Mouse (Mus musculus) embryonic facial prominence, embryonic 13.5 days (tissue): ENCODE measurements around the gene 1700102P08Rik. TPM values are rescaled to one million over a fixed set of nuclear protein-coding genes. Genes with fewer than 3 reads are reported as not detected.
A peak's percentile ranks its signal among the peaks of the same experiment; 100 is the strongest.

Experiments
- ATAC-seq: fragments of 200-750 bp; cut with Nextera tagmentation; 2 replicates; pipeline ENCODE4 v1.8.0; 2017; ENCODE audit warnings: low read depth; ENCODE audit not compliant: insufficient number of reproducible peaks, insufficient read depth, low FRiP score, low TSS enrichment
- H3K27ac ChIP-seq: fragments of 300-500 bp; sonication (generic); 2 replicates; pipeline ENCODE4 v1.5.1; 2015; ENCODE audit warnings: moderate library complexity, mild to moderate bottlenecking, inconsistent platforms
- H3K27me3 ChIP-seq: fragments of 300-500 bp; sonication (generic); 2 replicates; pipeline ENCODE4 v1.6.1; 2015; ENCODE audit warnings: mild to moderate bottlenecking, inconsistent platforms
- H3K36me3 ChIP-seq: fragments of 300-500 bp; sonication (generic); 2 replicates; pipeline ENCODE4 v1.6.1; 2015; ENCODE audit warnings: mild to moderate bottlenecking, inconsistent platforms
- H3K4me1 ChIP-seq: fragments of 300-500 bp; sonication (generic); 2 replicates; pipeline ENCODE4 v1.6.1; 2015; ENCODE audit warnings: inconsistent platforms
- H3K4me2 ChIP-seq: fragments of 300-500 bp; sonication (generic); 2 replicates; pipeline ENCODE4 v1.6.1; 2015; ENCODE audit warnings: moderate library complexity, mild to moderate bottlenecking, inconsistent platforms
- H3K4me3 ChIP-seq: fragments of 300-500 bp; sonication (generic); 2 replicates; pipeline ENCODE4 v1.5.1; 2015; ENCODE audit warnings: mild to moderate bottlenecking, inconsistent platforms
- H3K9ac ChIP-seq: fragments of 300-500 bp; sonication (generic); 2 replicates; pipeline ENCODE4 v1.6.1; 2015; ENCODE audit warnings: mild to moderate bottlenecking, inconsistent platforms
- H3K9me3 ChIP-seq: fragments of 300-500 bp; sonication (generic); 2 replicates; pipeline ENCODE4 v1.6.1; 2016; ENCODE audit warnings: inconsistent platforms
- WGBS: fragments of 180-500 bp; shearing (Covaris S2); methylation state at CpG from one replicate; pipeline ENCODE4 v1.1.7; 2015; ENCODE audit warnings: mixed read lengths; 5-methylcytosine and 5-hydroxymethylcytosine counted together
- polyA plus RNA-seq: library from polyadenylated mRNA; unstranded; fragments of >200 nt; fragmentation: Nextera tagmentation; extraction: Ambion mirVana; gene quantifications from 2 replicates; pipeline ENCODE4 v1.2.1, GENCODE M21; 2015

Gene 1700102P08Rik
- polyA plus RNA-seq, 1 experiment from 2014 or later, result 1.1 TPM

DNA sequence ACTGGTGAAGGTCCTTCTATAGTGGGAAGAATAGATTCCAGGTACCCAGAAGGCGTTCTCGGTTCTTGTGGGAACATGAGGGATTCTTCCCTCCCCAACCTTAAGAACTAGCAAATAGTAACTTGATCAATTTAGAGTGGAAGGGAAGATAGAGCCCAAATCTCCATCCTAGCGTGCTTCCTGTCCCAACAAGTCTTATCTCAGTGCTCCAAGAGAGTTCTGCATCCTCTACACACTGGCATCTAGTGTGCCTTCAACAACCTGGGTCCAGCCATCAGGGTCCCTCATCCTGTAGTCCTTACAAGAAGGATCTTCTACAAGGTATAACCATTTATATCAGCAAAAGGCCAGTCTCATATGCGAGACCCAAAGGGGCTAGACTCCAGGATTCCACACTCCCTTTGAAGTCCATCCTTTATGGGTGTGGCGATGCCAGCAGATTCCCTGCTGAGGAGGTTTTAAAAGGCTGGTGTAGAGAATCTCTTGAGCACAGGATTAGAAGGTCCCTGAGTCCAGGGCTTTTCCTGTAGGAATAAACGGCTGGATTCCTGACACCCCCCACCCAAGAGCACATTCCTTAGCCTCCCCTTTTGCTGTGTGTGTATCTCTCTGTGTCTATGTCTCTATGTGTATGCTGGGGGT lies 59.0 kb downstream of the 1700102P08Rik start:
- H3K27me3 ChIP-seq, result no peaks in the 10 kb centered on the region
- H3K9ac ChIP-seq, result peak overlapping the region; percentile 76
- peak overlapping the region; percentile 86 for H3K27ac ChIP-seq
- peaks cover 51% of the 10 kb centered on the region for H3K4me1 ChIP-seq
- peak overlapping the region; percentile 80 for H3K4me2 ChIP-seq
- no peaks in the 10 kb centered on the region for H3K9me3 ChIP-seq
- H3K36me3 ChIP-seq, result peaks cover 28% of the 10 kb centered on the region
- peak overlapping the region; percentile 62 for H3K4me3 ChIP-seq
- WGBS, result 40% methylated on average over 6 of the region's 6 CpGs
- no peak for ATAC-seq

DNA sequence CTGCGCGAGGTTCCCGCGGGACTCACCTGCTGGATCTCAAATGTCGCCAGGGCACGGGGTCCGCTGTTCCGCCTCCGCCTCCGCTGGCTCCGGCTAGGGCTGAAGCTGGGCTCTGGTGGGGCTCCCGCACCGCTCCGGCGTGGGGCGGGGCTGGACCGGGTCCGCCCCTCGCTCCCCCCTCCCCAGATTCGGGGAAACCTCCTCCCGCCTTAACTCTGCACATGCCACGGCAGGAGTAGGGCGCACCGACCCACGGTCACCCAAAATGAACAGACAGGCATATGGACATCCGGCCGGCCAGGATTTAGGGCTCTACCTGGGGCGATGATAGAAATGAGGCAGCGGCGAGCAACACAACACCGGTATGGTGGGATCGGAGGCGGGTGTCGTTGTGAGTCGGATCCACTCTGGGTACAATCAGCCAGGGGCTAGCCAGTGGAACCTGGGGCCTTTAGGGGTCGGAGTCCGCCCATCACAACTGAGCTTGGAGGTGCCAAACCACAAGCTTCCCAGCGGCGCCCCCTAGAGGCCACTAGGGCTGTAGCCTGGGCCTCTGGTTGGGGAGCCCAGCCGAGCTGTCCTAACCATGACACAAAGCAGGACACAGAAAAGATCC lies 59.8 kb downstream of the 1700102P08Rik start:
- H3K9ac ChIP-seq, result peak overlapping the region; percentile 76
- H3K27me3 ChIP-seq, result no peaks in the 10 kb centered on the region
- WGBS, result under 1% methylated on average over 40 of the region's 40 CpGs
- peak; percentile 85 for ATAC-seq
- H3K4me3 ChIP-seq, result peak overlapping the region; percentile 62
- peak overlapping the region; percentile 80 for H3K4me2 ChIP-seq
- no peaks in the 10 kb centered on the region for H3K9me3 ChIP-seq
- peaks cover 26% of the 10 kb centered on the region for H3K36me3 ChIP-seq
- peaks cover 51% of the 10 kb centered on the region for H3K4me1 ChIP-seq
- H3K27ac ChIP-seq, result peak overlapping the region; percentile 86

DNA sequence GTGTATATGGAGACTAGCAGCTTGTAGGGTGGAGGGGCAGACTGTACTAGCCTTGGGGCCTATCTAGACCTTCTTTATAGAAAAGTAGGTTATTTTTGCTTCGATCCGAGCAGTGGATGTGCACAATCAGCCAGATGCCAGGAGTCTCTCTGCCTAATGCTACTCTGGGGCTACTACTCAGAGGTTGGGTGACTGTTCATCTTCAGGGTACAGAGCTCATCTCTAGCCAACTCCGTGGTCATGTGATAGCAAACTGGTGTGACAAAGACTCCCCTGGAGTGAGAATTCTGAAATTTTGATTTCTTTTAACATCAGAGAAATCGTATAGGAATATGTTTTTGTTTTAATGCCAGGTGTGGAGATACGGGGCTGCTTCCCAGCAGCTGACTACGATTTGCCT lies 60.3 kb downstream of the 1700102P08Rik start:
- 0 out of 2 replicates have a peak, but pooled peaks have one; percentile 0 for ATAC-seq
- H3K36me3 ChIP-seq, result peaks cover 21% of the 10 kb centered on the region
- H3K27ac ChIP-seq, result peak overlapping the region; percentile 86
- H3K4me1 ChIP-seq, result peaks cover 51% of the 10 kb centered on the region
- peak overlapping the region; percentile 62 for H3K4me3 ChIP-seq
- 21% methylated on average over 6 of the region's 6 CpGs for WGBS
- H3K9ac ChIP-seq, result peak overlapping the region; percentile 76
- H3K9me3 ChIP-seq, result no peaks in the 10 kb centered on the region
- no peaks in the 10 kb centered on the region for H3K27me3 ChIP-seq
- H3K4me2 ChIP-seq, result peak overlapping the region; percentile 80

DNA sequence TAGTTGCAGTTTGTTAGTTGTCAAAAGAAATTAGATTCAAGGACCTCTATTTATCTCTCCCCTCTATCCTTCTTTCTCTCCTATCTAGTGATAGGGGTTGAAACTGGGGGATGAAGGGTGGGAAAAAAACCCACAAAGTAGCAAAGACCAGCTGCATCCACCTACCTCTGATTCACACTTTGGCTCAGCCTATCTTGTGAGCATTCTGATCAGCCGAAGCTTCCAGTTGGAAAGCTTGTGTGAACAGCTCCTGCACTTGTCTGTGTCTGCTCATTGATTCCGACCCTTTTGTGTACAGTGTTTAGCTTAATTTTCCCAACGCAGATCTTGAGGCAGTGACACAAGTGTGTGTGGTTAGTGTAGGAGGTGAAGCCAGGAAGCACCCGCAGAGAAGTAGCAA lies 60.9 kb downstream of the 1700102P08Rik start:
- H3K9ac ChIP-seq, result peak overlapping the region; percentile 76

DNA sequence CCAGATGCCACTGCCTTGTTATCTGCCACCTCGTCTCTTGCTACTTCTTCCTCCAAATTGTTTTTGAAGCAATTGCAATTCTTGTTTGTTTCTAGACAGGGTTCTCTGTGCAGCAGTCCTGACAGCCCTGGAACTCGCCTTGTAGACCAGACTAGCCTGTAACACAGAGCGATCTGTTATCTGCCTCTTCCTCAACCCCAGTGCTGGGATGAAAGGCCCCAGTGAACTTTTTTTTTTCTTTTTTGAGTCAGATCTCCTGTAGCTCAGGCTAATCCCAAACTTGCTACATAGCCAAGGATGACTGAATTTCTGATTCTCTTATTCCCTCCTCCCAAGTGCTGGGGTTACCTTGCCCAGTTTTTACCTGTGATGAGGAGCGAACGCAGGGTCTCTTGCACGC lies 61.8 kb downstream of the 1700102P08Rik start:
- no peak for ATAC-seq
- H3K4me3 ChIP-seq, result no peak overlapping the region
- no peaks in the 10 kb centered on the region for H3K27me3 ChIP-seq
- no peaks in the 10 kb centered on the region for H3K9me3 ChIP-seq
- no peak overlapping the region for H3K27ac ChIP-seq
- peaks cover 43% of the 10 kb centered on the region for H3K4me1 ChIP-seq
- no peak overlapping the region for H3K9ac ChIP-seq
- peaks cover 11% of the 10 kb centered on the region; the same call in 1 of the 2 replicates for H3K36me3 ChIP-seq
- no peak overlapping the region for H3K4me2 ChIP-seq
- 87% methylated on average over 6 of the region's 6 CpGs for WGBS

More for the DNA sequence above, 60.9 kb downstream of the 1700102P08Rik start:
- 67% methylated on average over 4 of the region's 4 CpGs for WGBS
- no peak for ATAC-seq
- Histone ChIP-seq H3K27ac (peak overlapping the region; percentile 86), H3K4me3 (peak overlapping the region; percentile 62), H3K4me2 (peak overlapping the region; percentile 80), H3K36me3 (peaks cover 16% of the 10 kb centered on the region), H3K9me3 (no peaks in the 10 kb centered on the region), H3K4me1 (peaks cover 51% of the 10 kb centered on the region), H3K27me3 (no peaks in the 10 kb centered on the region)

DNA sequence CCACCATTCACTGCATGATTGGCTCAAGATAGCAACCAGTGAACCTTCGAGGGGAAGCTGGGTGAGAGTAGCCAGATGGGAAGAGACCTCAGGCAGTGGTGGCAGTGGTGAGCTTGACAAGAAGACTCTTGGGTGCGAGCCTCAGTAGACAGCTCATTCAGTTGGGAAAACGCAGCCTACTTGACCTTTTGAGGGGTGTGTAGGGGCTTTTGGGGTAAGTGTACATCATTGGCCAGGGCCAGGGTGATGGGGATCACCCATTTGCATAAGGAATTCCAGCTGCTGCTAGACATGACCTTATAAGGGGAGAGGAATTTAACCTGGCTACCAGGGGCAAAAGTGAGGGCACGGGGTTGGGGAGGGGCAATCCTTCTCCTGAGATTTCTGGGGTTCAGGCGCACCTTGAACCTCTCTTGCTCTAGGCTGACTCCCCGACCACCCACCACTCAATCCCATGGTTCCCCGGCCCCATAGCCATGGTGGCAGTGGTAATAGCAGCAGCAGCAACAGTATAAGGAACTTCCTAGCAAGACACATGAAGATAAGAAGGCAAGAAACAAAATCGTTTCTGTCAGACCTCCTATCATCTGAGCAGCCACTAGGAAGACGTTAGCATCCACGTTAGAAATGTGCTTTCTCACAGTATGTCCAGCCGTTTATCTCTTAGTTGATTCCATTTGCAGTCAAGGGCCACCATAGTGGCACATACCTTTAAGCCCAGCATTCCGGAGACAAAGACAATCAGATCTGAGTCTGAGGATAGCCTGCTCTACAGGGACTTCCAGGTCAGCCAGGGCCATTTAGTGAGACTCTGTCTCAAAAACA lies 63.4 kb downstream of the 1700102P08Rik start:
- Histone ChIP-seq H3K36me3 (peaks cover 7% of the 10 kb centered on the region; the same call in 1 of the 2 replicates), H3K9ac (no peak overlapping the region), H3K27ac (no peak overlapping the region), H3K4me2 (no peak overlapping the region), H3K27me3 (no peaks in the 10 kb centered on the region), H3K9me3 (no peaks in the 10 kb centered on the region), H3K4me3 (no peak overlapping the region), H3K4me1 (peaks cover 32% of the 10 kb centered on the region)
- 75% methylated on average over 12 of the region's 12 CpGs for WGBS
- ATAC-seq, result no peak

DNA sequence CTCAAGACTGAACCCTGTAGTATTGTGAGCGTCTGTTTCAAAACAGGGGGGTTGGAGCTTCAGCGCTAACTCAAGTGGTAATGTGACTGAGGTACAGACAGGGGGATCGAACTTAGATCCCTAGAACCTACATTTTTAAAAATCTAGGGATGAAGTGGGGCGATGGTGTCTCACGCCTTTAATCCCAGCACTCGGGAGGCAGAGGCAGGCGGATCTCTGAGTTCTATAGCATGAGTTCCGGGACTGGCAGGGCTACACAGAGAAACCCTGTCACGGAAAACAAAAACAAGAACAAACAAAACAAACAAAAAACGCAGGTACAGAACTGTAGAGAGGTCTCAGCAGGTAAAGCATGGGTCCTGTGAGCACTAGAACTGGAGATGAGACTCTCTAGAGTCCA lies 64.3 kb downstream of the 1700102P08Rik start:
- H3K4me2 ChIP-seq, result no peak overlapping the region
- ATAC-seq, result no peak
- no peak overlapping the region for H3K4me3 ChIP-seq
- no peak overlapping the region for H3K9ac ChIP-seq
- no peaks in the 10 kb centered on the region for H3K9me3 ChIP-seq
- H3K27ac ChIP-seq, result no peak overlapping the region
- H3K27me3 ChIP-seq, result no peaks in the 10 kb centered on the region
- peaks cover 31% of the 10 kb centered on the region for H3K4me1 ChIP-seq
- peaks cover 7% of the 10 kb centered on the region; the same call in 1 of the 2 replicates for H3K36me3 ChIP-seq
- WGBS, result 85% methylated on average over 10 of the region's 10 CpGs

DNA sequence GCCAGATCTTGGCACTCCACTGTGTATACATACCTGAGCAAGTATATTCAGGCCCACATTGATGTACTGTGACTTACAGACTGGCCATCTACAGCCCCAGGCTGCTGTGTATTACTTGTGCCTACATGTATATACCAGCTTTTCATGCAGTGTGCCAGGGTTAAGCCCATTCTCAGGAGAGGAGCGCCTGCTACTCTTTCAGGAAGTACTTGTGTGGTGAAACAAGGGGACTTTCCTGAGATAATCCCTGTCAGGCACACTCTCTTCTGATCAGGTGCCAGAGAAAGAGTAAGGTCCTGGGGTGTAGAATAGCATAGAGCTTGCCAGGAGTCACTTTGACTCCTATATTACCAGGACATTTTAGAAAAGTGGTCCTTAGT lies 67.3 kb downstream of the 1700102P08Rik start:
- Histone ChIP-seq H3K4me1 (peaks cover 17% of the 10 kb centered on the region), H3K27ac (peak overlapping the region; percentile 78; the same call in 1 of the 2 replicates)

More for the DNA sequence above, 67.3 kb downstream of the 1700102P08Rik start:
- H3K9ac ChIP-seq, result peak overlapping the region; percentile 89; the same call in 1 of the 2 replicates
- H3K9me3 ChIP-seq, result no peaks in the 10 kb centered on the region
- ATAC-seq, result no peak
- H3K4me3 ChIP-seq, result peak overlapping the region; percentile 87
- H3K4me2 ChIP-seq, result peak overlapping the region; percentile 94
- peaks cover 27% of the 10 kb centered on the region for H3K36me3 ChIP-seq
- H3K27me3 ChIP-seq, result no peaks in the 10 kb centered on the region
- WGBS, result 91% methylated on average over 1 of the region's 1 CpGs

Other genes with a start within 250 kb of the 1700102P08Rik start
- gene Bsn, start 202.4 kb upstream of the 1700102P08Rik start, polyA plus RNA-seq, result 0.63 and 0.69 TPM in 2 replicates
- 52.6 and 54.7 TPM in 2 replicates for gene Dag1, start 128.8 kb upstream of the 1700102P08Rik start, polyA plus RNA-seq
- 48.9 and 50.1 TPM in 2 replicates for gene Nicn1, start 102.4 kb upstream of the 1700102P08Rik start, polyA plus RNA-seq
- 12.5 and 15.3 TPM in 2 replicates for gene Amt, start 96.0 kb upstream of the 1700102P08Rik start, polyA plus RNA-seq
- 437 and 448 TPM in 2 replicates for gene Rhoa, start 86.7 kb upstream of the 1700102P08Rik start, polyA plus RNA-seq
- gene Tcta, start 86.6 kb upstream of the 1700102P08Rik start, polyA plus RNA-seq, result 31.5 and 34.2 TPM in 2 replicates
- gene Gpx1, start 53.9 kb upstream of the 1700102P08Rik start, polyA plus RNA-seq, result 775 and 811 TPM in 2 replicates
- gene Usp4, start 45.0 kb upstream of the 1700102P08Rik start, polyA plus RNA-seq, result 106 and 110 TPM in 2 replicates
- 1.3 and 1.6 TPM in 2 replicates for gene Ccdc36, start 35.7 kb downstream of the 1700102P08Rik start, polyA plus RNA-seq
- gene BC048562, start 43.7 kb downstream of the 1700102P08Rik start, polyA plus RNA-seq, result not detected in 2 replicates
- 60.4 and 64.3 TPM in 2 replicates for gene Ccdc71, start 67.7 kb downstream of the 1700102P08Rik start, polyA plus RNA-seq
- gene Klhdc8b, start 68.8 kb downstream of the 1700102P08Rik start, polyA plus RNA-seq, result 36.5 and 42.8 TPM in 2 replicates
- 51.1 and 63.2 TPM in 2 replicates for gene Lamb2, start 86.9 kb downstream of the 1700102P08Rik start, polyA plus RNA-seq
- 75.9 and 77.2 TPM in 2 replicates for gene Usp19, start 97.8 kb downstream of the 1700102P08Rik start, polyA plus RNA-seq
- gene Qars, start 114.9 kb downstream of the 1700102P08Rik start, polyA plus RNA-seq, result 116 and 124 TPM in 2 replicates
- 123 and 128 TPM in 2 replicates for gene Qrich1, start 124.0 kb downstream of the 1700102P08Rik start, polyA plus RNA-seq
- 191 and 227 TPM in 2 replicates for gene Impdh2, start 167.5 kb downstream of the 1700102P08Rik start, polyA plus RNA-seq
- 42.3 and 50.4 TPM in 2 replicates for gene Ndufaf3, start 174.6 kb downstream of the 1700102P08Rik start, polyA plus RNA-seq
- gene Dalrd3, start 177.1 kb downstream of the 1700102P08Rik start, polyA plus RNA-seq, result 176 and 185 TPM in 2 replicates
- 140 and 147 TPM in 2 replicates for gene Wdr6, start 185.9 kb downstream of the 1700102P08Rik start, polyA plus RNA-seq
- gene P4htm, start 204.9 kb downstream of the 1700102P08Rik start, polyA plus RNA-seq, result 9.6 and 13.3 TPM in 2 replicates